Mouse (Mus musculus) ES-Bruce4 (cell line): ENCODE data around the gene Ccm2l.

Experiments used
- CTCF ChIP-seq: IDR thresholded peaks from one replicate; pipeline ENCODE4 v1.8.1; 2011; ENCODE audit warnings: low read depth, low read length
- EP300 ChIP-seq: IDR thresholded peaks from 2 replicates; pipeline ENCODE4 v1.6.1; 2011; ENCODE audit warnings: low read depth, low read length; ENCODE audit not compliant: insufficient read depth
- POLR2A ChIP-seq: IDR thresholded peaks from one replicate; pipeline ENCODE4 v1.8.1; 2011; ENCODE audit warnings: low read length; ENCODE audit not compliant: insufficient read depth

GRCm38 (mm10) chr2:153089316-153089715 lies 23.6 kb downstream of the Ccm2l start:
- no peak for TF ChIP-seq CTCF
- TF ChIP-seq EP300 = no peak
- TF ChIP-seq POLR2A = no peak
